Mouse (Mus musculus): Measurements from ENCODE around the gene Gm17542. TPM values are rescaled to one million over a fixed set of nuclear protein-coding genes. Genes with fewer than 3 reads are reported as not detected.
"Not testable (repeated sequence)": the region's sequence is repeated elsewhere in the genome, so short reads cannot be mapped to it uniquely, and the experiment has no call there.

The Gm17542 gene
- polyA plus RNA-seq (2011; ENCODE audit: insufficient read depth, insufficient read length, low replicate concordance, missing spikeins): not detected in 2 replicates

GRCm38 (mm10) chr10:58718110-58718509 is at the start of gene Gm17542:
TSS of gene Gm17542 (minus strand) at chr10:58718210.
- not testable (repeated sequence) for H3K4me1 ChIP-seq (ENCODE audit: control insufficient read depth, insufficient read depth, low read length); H3K27ac ChIP-seq (ENCODE audit: control insufficient read depth, insufficient read depth, low read depth, low read length, poor library complexity); H3K4me3 ChIP-seq (replicated peaks; ENCODE audit: control insufficient read depth, low read depth, low read length)

GRCm38 (mm10) chr10:58739779-58740178 is 21.8 kb upstream of the Gm17542 start:
- no peaks in the 10 kb centered on the region for H3K4me1 ChIP-seq (ENCODE audit: control insufficient read depth, insufficient read depth, low read length)
- H3K4me3 ChIP-seq (replicated peaks; ENCODE audit: control insufficient read depth, low read depth, low read length): no peak overlapping the region
- no peak for TF ChIP-seq POLR2A (IDR thresholded peaks at IDR 0.05; ENCODE audit: borderline replicate concordance, control insufficient read depth, low read depth, low read length)
- TF ChIP-seq CTCF (IDR thresholded peaks at IDR 0.05; ENCODE audit: control insufficient read depth, insufficient read depth, low read length): no peak
- no peak overlapping the region for H3K27ac ChIP-seq (ENCODE audit: control insufficient read depth, insufficient read depth, low read depth, low read length, poor library complexity)

GRCm38 (mm10) chr10:58738152-58738551 is 20.1 kb upstream of the Gm17542 start:
- 21% methylated on average over 7 of the region's 7 CpGs for WGBS
- TF ChIP-seq POLR2A (IDR thresholded peaks at IDR 0.05; ENCODE audit: borderline replicate concordance, control insufficient read depth, low read depth, low read length) (no peak), CTCF (IDR thresholded peaks at IDR 0.05; ENCODE audit: control insufficient read depth, insufficient read depth, low read length) (no peak)
- Histone ChIP-seq H3K4me1 (ENCODE audit: control insufficient read depth, insufficient read depth, low read length) (no peaks in the 10 kb centered on the region), H3K4me3 (replicated peaks; ENCODE audit: control insufficient read depth, low read depth, low read length) (no peak overlapping the region), H3K27ac (ENCODE audit: control insufficient read depth, insufficient read depth, low read depth, low read length, poor library complexity) (no peak overlapping the region)

GRCm38 (mm10) chr10:58714789-58715148 is 3.2 kb downstream of the Gm17542 start:
- no peak for TF ChIP-seq CTCF (IDR thresholded peaks at IDR 0.05; ENCODE audit: control insufficient read depth, insufficient read depth, low read length)
- TF ChIP-seq POLR2A (IDR thresholded peaks at IDR 0.05; ENCODE audit: borderline replicate concordance, control insufficient read depth, low read depth, low read length): no peak
- no peak overlapping the region for H3K4me3 ChIP-seq (replicated peaks; ENCODE audit: control insufficient read depth, low read depth, low read length)
- no peak overlapping the region for H3K27ac ChIP-seq (ENCODE audit: control insufficient read depth, insufficient read depth, low read depth, low read length, poor library complexity)
- whole genome bisulfite sequencing: 56% methylated on average over 3 of the region's 3 CpGs
- no peaks in the 10 kb centered on the region for H3K4me1 ChIP-seq (ENCODE audit: control insufficient read depth, insufficient read depth, low read length)

- Histone ChIP-seq H3K27ac (ENCODE audit: control insufficient read depth, insufficient read depth, low read depth, low read length, poor library complexity) (no peak overlapping the region), H3K4me3 (replicated peaks; ENCODE audit: control insufficient read depth, low read depth, low read length) (no peak overlapping the region), H3K4me1 (ENCODE audit: control insufficient read depth, insufficient read depth, low read length) (no peaks in the 10 kb centered on the region)
- WGBS: 3% methylated on average over 24 of the region's 24 CpGs
- TF ChIP-seq CTCF (IDR thresholded peaks at IDR 0.05; ENCODE audit: control insufficient read depth, insufficient read depth, low read length) (no peak), POLR2A (IDR thresholded peaks at IDR 0.05; ENCODE audit: borderline replicate concordance, control insufficient read depth, low read depth, low read length) (no peak)
Measured at GRCm38 (mm10) chr10:58713855-58714788, 3.9 kb downstream of the Gm17542 start.

GRCm38 (mm10) chr10:58713225-58713624 is 4.8 kb downstream of the Gm17542 start:
- Histone ChIP-seq H3K4me3 (replicated peaks; ENCODE audit: control insufficient read depth, low read depth, low read length) (no peak overlapping the region), H3K27ac (ENCODE audit: control insufficient read depth, insufficient read depth, low read depth, low read length, poor library complexity) (no peak overlapping the region), H3K4me1 (ENCODE audit: control insufficient read depth, insufficient read depth, low read length) (no peaks in the 10 kb centered on the region)
- WGBS: 25% methylated on average over 7 of the region's 7 CpGs
- TF ChIP-seq CTCF (IDR thresholded peaks at IDR 0.05; ENCODE audit: control insufficient read depth, insufficient read depth, low read length): no peak
- no peak for TF ChIP-seq POLR2A (IDR thresholded peaks at IDR 0.05; ENCODE audit: borderline replicate concordance, control insufficient read depth, low read depth, low read length)

GRCm38 (mm10) chr10:58709021-58709420 is 9.0 kb downstream of the Gm17542 start:
- no peak overlapping the region for H3K4me3 ChIP-seq (replicated peaks; ENCODE audit: control insufficient read depth, low read depth, low read length)
- H3K27ac ChIP-seq (ENCODE audit: control insufficient read depth, insufficient read depth, low read depth, low read length, poor library complexity): no peak overlapping the region
- no peak for TF ChIP-seq POLR2A (IDR thresholded peaks at IDR 0.05; ENCODE audit: borderline replicate concordance, control insufficient read depth, low read depth, low read length)
- TF ChIP-seq CTCF (IDR thresholded peaks at IDR 0.05; ENCODE audit: control insufficient read depth, insufficient read depth, low read length): no peak
- WGBS: 90% methylated on average over 4 of the region's 4 CpGs
- no peaks in the 10 kb centered on the region for H3K4me1 ChIP-seq (ENCODE audit: control insufficient read depth, insufficient read depth, low read length)

- TF ChIP-seq CTCF (IDR thresholded peaks at IDR 0.05; ENCODE audit: control insufficient read depth, insufficient read depth, low read length): no peak
- no peak for TF ChIP-seq POLR2A (IDR thresholded peaks at IDR 0.05; ENCODE audit: borderline replicate concordance, control insufficient read depth, low read depth, low read length)
- WGBS: 43% methylated on average over 6 of the region's 6 CpGs
- Histone ChIP-seq H3K4me3 (replicated peaks; ENCODE audit: control insufficient read depth, low read depth, low read length) (no peak overlapping the region), H3K27ac (ENCODE audit: control insufficient read depth, insufficient read depth, low read depth, low read length, poor library complexity) (no peak overlapping the region), H3K4me1 (ENCODE audit: control insufficient read depth, insufficient read depth, low read length) (no peaks in the 10 kb centered on the region)
Measured at GRCm38 (mm10) chr10:58700578-58700977, 17.4 kb downstream of the Gm17542 start.
